ENCODE assay signal across 7 mouse cellular contexts in the genomic region with DNA sequence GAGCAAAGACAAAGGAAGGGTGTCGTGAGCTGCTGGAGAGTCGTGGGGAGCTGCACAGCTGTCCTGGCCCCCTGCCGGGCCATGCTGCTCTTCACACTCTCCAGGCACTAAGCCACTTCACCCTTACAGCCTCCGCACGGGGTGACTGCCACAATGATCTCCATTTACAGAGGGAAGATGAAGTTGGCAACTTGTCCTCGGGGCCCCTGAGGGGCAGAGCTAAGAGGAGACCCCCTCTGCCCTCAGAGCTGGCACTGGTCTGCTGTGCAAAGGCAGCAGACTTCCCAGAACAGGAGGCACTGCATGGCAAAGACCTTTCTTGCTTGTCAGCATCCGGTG. TPM values are rescaled to one million over a fixed set of nuclear protein-coding genes. Genes with fewer than 3 reads are reported as not detected.
A peak's percentile ranks its signal among the peaks of the same experiment; 100 is the strongest.
DNase-seq lines count a peak whose midpoint lies in the region; ATAC-seq and TF ChIP-seq lines count a peak whose summit lies in the region.

No protein-coding gene starts in this region.

- no peaks in the 10 kb centered on the region for H3K9me3 ChIP-seq in lung, embryonic 14.5 days (ENCODE audit: low read depth, low read length)
- H3K9me3 ChIP-seq in forebrain, embryonic 13.5 days (replicated peaks): no peaks in the 10 kb centered on the region
- H3K9me3 ChIP-seq in hindbrain, embryonic 12.5 days (replicated peaks): no peaks in the 10 kb centered on the region; the same call in 1 of the 2 replicates
- no peaks in the 10 kb centered on the region for H3K9me3 ChIP-seq in midbrain, embryonic 15.5 days

- 0 out of 2 replicates have a peak overlapping the region, but pooled peaks have one; percentile 8 for H3K27ac ChIP-seq in lung, embryonic 14.5 days (ENCODE audit: low read depth)
- H3K27ac ChIP-seq in forebrain, embryonic 13.5 days: peak overlapping the region; percentile 31; the same call in 1 of the 2 replicates
- peak overlapping the region; percentile 18; the same call in 1 of the 2 replicates for H3K27ac ChIP-seq in hindbrain, embryonic 12.5 days
- peak overlapping the region; percentile 25; the same call in 1 of the 2 replicates for H3K27ac ChIP-seq in midbrain, embryonic 15.5 days

- peak; percentile 53 for TF ChIP-seq CTCF in lung, embryonic 14.5 days (IDR thresholded peaks at IDR 0.05; ENCODE audit: low read depth)

- peaks cover 24% of the 10 kb centered on the region for H3K36me3 ChIP-seq in lung, embryonic 14.5 days (ENCODE audit: insufficient read depth)
- peaks cover 61% of the 10 kb centered on the region for H3K36me3 ChIP-seq in forebrain, embryonic 13.5 days (ENCODE audit: poor library complexity, severe bottlenecking)
- H3K36me3 ChIP-seq in hindbrain, embryonic 12.5 days: peaks cover 22% of the 10 kb centered on the region
- H3K36me3 ChIP-seq in midbrain, embryonic 15.5 days (replicated peaks): peaks cover 5% of the 10 kb centered on the region; the same call in 1 of the 2 replicates

- H3K4me2 ChIP-seq in lung, embryonic 14.5 days: no peak overlapping the region
- no peak overlapping the region for H3K4me2 ChIP-seq in forebrain, embryonic 13.5 days
- H3K4me2 ChIP-seq in hindbrain, embryonic 12.5 days (replicated peaks): no peak overlapping the region
- no peak overlapping the region for H3K4me2 ChIP-seq in midbrain, embryonic 15.5 days

- ATAC-seq in lung, embryonic 14.5 days (ENCODE audit: insufficient read depth): peak; percentile 69; the same call in 1 of the 2 replicates
- peak; percentile 55 for ATAC-seq in forebrain, embryonic 13.5 days
- peak; percentile 30 for ATAC-seq in hindbrain, embryonic 12.5 days (ENCODE audit: low FRiP score)
- ATAC-seq in midbrain, embryonic 15.5 days (replicated peaks): 0 out of 2 replicates have a peak, but pooled peaks have one; percentile 32

- DNase-seq in lung, embryonic 14.5 days: peak; percentile 50
- DNase-seq in lung, adult 18-20 months: no peak
- DNase-seq in spleen, postnatal 14 days (ENCODE audit: low spot score in 2 of 2): no peak
- DNase-seq in T-cell, adult 2 months (ENCODE audit: low spot score): no peak

- no peak overlapping the region for H3K4me3 ChIP-seq in lung, embryonic 14.5 days (ENCODE audit: low read depth, low read length)
- no peak overlapping the region for H3K4me3 ChIP-seq in forebrain, embryonic 13.5 days
- no peak overlapping the region for H3K4me3 ChIP-seq in hindbrain, embryonic 12.5 days
- H3K4me3 ChIP-seq in midbrain, embryonic 15.5 days: no peak overlapping the region

- 22% methylated on average over 7 of the region's 7 CpGs for WGBS in lung, embryonic 14.5 days
- 21% methylated on average over 7 of the region's 7 CpGs for WGBS in forebrain, embryonic 13.5 days
- 20% methylated on average over 7 of the region's 7 CpGs for WGBS in hindbrain, embryonic 12.5 days
- 15% methylated on average over 7 of the region's 7 CpGs for WGBS in midbrain, embryonic 15.5 days

- no peak overlapping the region for H3K9ac ChIP-seq in lung, embryonic 14.5 days
- no peak overlapping the region for H3K9ac ChIP-seq in forebrain, embryonic 13.5 days
- 0 out of 2 replicates have a peak overlapping the region, but pooled peaks have one; percentile 18 for H3K9ac ChIP-seq in hindbrain, embryonic 12.5 days
- H3K9ac ChIP-seq in midbrain, embryonic 15.5 days: no peak overlapping the region

- H3K27me3 ChIP-seq in lung, embryonic 14.5 days (ENCODE audit: insufficient read depth, low read length): no peaks in the 10 kb centered on the region
- no peaks in the 10 kb centered on the region for H3K27me3 ChIP-seq in forebrain, embryonic 13.5 days
- no peaks in the 10 kb centered on the region for H3K27me3 ChIP-seq in hindbrain, embryonic 12.5 days
- H3K27me3 ChIP-seq in midbrain, embryonic 15.5 days (replicated peaks): no peaks in the 10 kb centered on the region

- no peaks in the 10 kb centered on the region for H3K4me1 ChIP-seq in lung, embryonic 14.5 days (ENCODE audit: insufficient read depth)
- peaks cover 25% of the 10 kb centered on the region for H3K4me1 ChIP-seq in forebrain, embryonic 13.5 days
- peaks cover 34% of the 10 kb centered on the region for H3K4me1 ChIP-seq in hindbrain, embryonic 12.5 days
- H3K4me1 ChIP-seq in midbrain, embryonic 15.5 days: peaks cover 20% of the 10 kb centered on the region

RNA-seq across cellular contexts. Expression of gene Katnal1, which starts 20.1 kb away (rescaled TPM):
- polyA plus RNA-seq in lung, embryonic 14.5 days (2014; fragmentation: Nextera tagmentation; extraction: Ambion mirVana): 13.8 and 14.2 TPM in 2 replicates
- polyA plus RNA-seq in forebrain, embryonic 13.5 days (2015; fragmentation: Nextera tagmentation; extraction: Ambion mirVana): 31.6 and 38.5 TPM in 2 replicates
- polyA plus RNA-seq in hindbrain, embryonic 12.5 days (2016; fragmentation: Nextera tagmentation; extraction: Ambion mirVana): 30.8 and 34.4 TPM in 2 replicates
- 33.4 and 42.7 TPM in 2 replicates for polyA plus RNA-seq in midbrain, embryonic 15.5 days (2015; fragmentation: Nextera tagmentation; extraction: Ambion mirVana)
